Mouse (Mus musculus) midbrain, embryonic 11.5 days (tissue): ENCODE measurements at regions not wholly inside any gene's neighbourhood (a gene's known extent, or its start where the extent isn't known, plus 50 kb on each side); places are given as distances from the start of the nearest gene placed in this dataset.

ENCODE experiments used
- ATAC-seq: fragments of 200-750 bp; cut with Nextera tagmentation; 2 replicates; pipeline ENCODE4 v1.8.0; 2017; ENCODE audit warnings: moderate TSS enrichment, moderate library complexity; ENCODE audit not compliant: low FRiP score
- DNase-seq: peaks from one replicate; pipeline ENCODE4 v3.0.0; 2015; ENCODE audit warnings: low spot score; ENCODE audit errors: missing footprints
- H3K27ac ChIP-seq: fragments of 300-500 bp; sonication (generic); 2 replicates; pipeline ENCODE4 v1.5.1; 2014; ENCODE audit warnings: low read depth, low read length
- H3K27me3 ChIP-seq: fragments of 300-500 bp; sonication (generic); 2 replicates; pipeline ENCODE4 v1.6.1; 2014; ENCODE audit warnings: mild to moderate bottlenecking, low read length, moderate library complexity, mixed read lengths; ENCODE audit not compliant: control insufficient read depth, insufficient read depth
- H3K36me3 ChIP-seq: fragments of 300-500 bp; sonication (generic); 2 replicates; pipeline ENCODE4 v1.6.1; 2014; ENCODE audit warnings: mild to moderate bottlenecking, low read length, moderate library complexity, mixed read lengths; ENCODE audit not compliant: control insufficient read depth, insufficient read depth
- H3K4me1 ChIP-seq: fragments of 300-500 bp; sonication (generic); 2 replicates; pipeline ENCODE4 v1.6.1; 2014; ENCODE audit warnings: low read length; ENCODE audit not compliant: control insufficient read depth, insufficient read depth
- H3K4me2 ChIP-seq: fragments of 300-500 bp; sonication (generic); 2 replicates; pipeline ENCODE4 v1.6.1; 2014; ENCODE audit warnings: mild to moderate bottlenecking, moderate library complexity
- H3K4me3 ChIP-seq: fragments of 300-500 bp; sonication (generic); 2 replicates; pipeline ENCODE4 v1.5.1; 2014; ENCODE audit warnings: low read depth, low read length
- H3K9ac ChIP-seq: fragments of 300-500 bp; sonication (generic); 2 replicates; pipeline ENCODE4 v1.6.1; 2014; ENCODE audit warnings: low read length
- H3K9me3 ChIP-seq: fragments of 300-500 bp; sonication (generic); 2 replicates; pipeline ENCODE4 v1.6.1; 2016; ENCODE audit warnings: low read length; ENCODE audit not compliant: control insufficient read depth
- WGBS: fragments of 180-500 bp; shearing (Covaris S2); extraction: QIAGEN DNeasy Blood & Tissue Kit; methylation state at CpG from one replicate; pipeline ENCODE4 v1.1.7; 2014; 5-methylcytosine and 5-hydroxymethylcytosine counted together

- DNase-seq (no peak), ATAC-seq (no peak)
- no peaks in the 10 kb centered on the region for H3K9me3 ChIP-seq
- no peaks in the 10 kb centered on the region for H3K4me1 ChIP-seq
- no peaks in the 10 kb centered on the region for H3K27me3 ChIP-seq
- no peak overlapping the region for H3K27ac ChIP-seq
- H3K9ac ChIP-seq: no peak overlapping the region
- no peaks in the 10 kb centered on the region for H3K36me3 ChIP-seq
- H3K4me3 ChIP-seq: no peak overlapping the region
- no peak overlapping the region for H3K4me2 ChIP-seq
- 88% methylated on average over 6 of the region's 6 CpGs for WGBS
These were observed 134.7 kb upstream of the Mkln1 start for GRCm38 (mm10) chr6:31263821-31264220.

- H3K9me3 ChIP-seq: no peaks in the 10 kb centered on the region
- H3K4me2 ChIP-seq: no peak overlapping the region
- no peak overlapping the region for H3K27ac ChIP-seq
- ATAC-seq (no peak), DNase-seq (no peak)
- WGBS: 80% methylated on average over 17 of the region's 17 CpGs
- no peaks in the 10 kb centered on the region for H3K36me3 ChIP-seq
- H3K27me3 ChIP-seq: no peaks in the 10 kb centered on the region
- no peak overlapping the region for H3K4me3 ChIP-seq
- H3K4me1 ChIP-seq: no peaks in the 10 kb centered on the region
- no peak overlapping the region for H3K9ac ChIP-seq
These were observed 132.0 kb upstream of the Mkln1 start for GRCm38 (mm10) chr6:31266441-31267040.

- no peak for ATAC-seq
These were observed 130.5 kb upstream of the Mkln1 start for GRCm38 (mm10) chr6:31268057-31268456.

GRCm38 (mm10) chr6:31273816-31274215 is 124.7 kb upstream of the Mkln1 start:
- no peak for ATAC-seq
- H3K27ac ChIP-seq: no peak overlapping the region
- no peaks in the 10 kb centered on the region for H3K36me3 ChIP-seq
- H3K4me2 ChIP-seq: no peak overlapping the region
- no peak overlapping the region for H3K4me3 ChIP-seq
- no peak overlapping the region for H3K9ac ChIP-seq
- H3K27me3 ChIP-seq: no peaks in the 10 kb centered on the region
- 36% methylated on average over 5 of the region's 5 CpGs for whole genome bisulfite sequencing
- H3K4me1 ChIP-seq: peaks cover 8% of the 10 kb centered on the region
- no peaks in the 10 kb centered on the region for H3K9me3 ChIP-seq
- no peak for DNase-seq

More at GRCm38 (mm10) chr6:31268057-31268456, 130.5 kb upstream of the Mkln1 start:
- no peaks in the 10 kb centered on the region for H3K4me1 ChIP-seq
- WGBS: 72% methylated on average over 2 of the region's 2 CpGs
- H3K9ac ChIP-seq: no peak overlapping the region
- H3K27me3 ChIP-seq: no peaks in the 10 kb centered on the region
- no peaks in the 10 kb centered on the region for H3K9me3 ChIP-seq
- no peak for DNase-seq
- H3K4me3 ChIP-seq: no peak overlapping the region
- H3K36me3 ChIP-seq: no peaks in the 10 kb centered on the region
- H3K27ac ChIP-seq: no peak overlapping the region
- H3K4me2 ChIP-seq: no peak overlapping the region

- H3K4me1 ChIP-seq: peaks cover 8% of the 10 kb centered on the region
- H3K27me3 ChIP-seq: no peaks in the 10 kb centered on the region
- no peak overlapping the region for H3K4me2 ChIP-seq
- no peak overlapping the region for H3K9ac ChIP-seq
- H3K4me3 ChIP-seq: no peak overlapping the region
- ATAC-seq: no peak
- H3K36me3 ChIP-seq: no peaks in the 10 kb centered on the region
- 21% methylated on average over 11 of the region's 11 CpGs for WGBS
- H3K27ac ChIP-seq: no peak overlapping the region
- H3K9me3 ChIP-seq: no peaks in the 10 kb centered on the region
- no peak for DNase-seq
These were observed 124.3 kb upstream of the Mkln1 start for GRCm38 (mm10) chr6:31274236-31274635.

GRCm38 (mm10) chr6:31277792-31278191 is 120.7 kb upstream of the Mkln1 start:
- DNase-seq: no peak
- WGBS: 76% methylated on average over 9 of the region's 9 CpGs
- Histone ChIP-seq H3K9ac (no peak overlapping the region), H3K4me2 (no peak overlapping the region), H3K36me3 (no peaks in the 10 kb centered on the region), H3K4me3 (no peak overlapping the region), H3K27ac (no peak overlapping the region), H3K4me1 (peaks cover 8% of the 10 kb centered on the region), H3K27me3 (no peaks in the 10 kb centered on the region), H3K9me3 (no peaks in the 10 kb centered on the region)
- ATAC-seq: no peak

GRCm38 (mm10) chr6:31283973-31284372 is 114.6 kb upstream of the Mkln1 start:
- Histone ChIP-seq H3K4me2 (no peak overlapping the region), H3K4me1 (peaks cover 3% of the 10 kb centered on the region; the same call in 1 of the 2 replicates), H3K9me3 (no peaks in the 10 kb centered on the region), H3K36me3 (no peaks in the 10 kb centered on the region), H3K9ac (no peak overlapping the region), H3K4me3 (no peak overlapping the region), H3K27ac (no peak overlapping the region), H3K27me3 (no peaks in the 10 kb centered on the region)
- no peak for ATAC-seq
- WGBS: 73% methylated on average over 8 of the region's 8 CpGs
- DNase-seq: no peak

- H3K4me3 ChIP-seq: no peak overlapping the region
- no peaks in the 10 kb centered on the region for H3K27me3 ChIP-seq
These were observed 114.1 kb upstream of the Mkln1 start for GRCm38 (mm10) chr6:31284390-31284789.

GRCm38 (mm10) chr6:31285064-31285463 is 113.5 kb upstream of the Mkln1 start:
- H3K9me3 ChIP-seq: no peaks in the 10 kb centered on the region
- H3K4me3 ChIP-seq: no peak overlapping the region
- H3K27me3 ChIP-seq: no peaks in the 10 kb centered on the region
- H3K36me3 ChIP-seq: no peaks in the 10 kb centered on the region
- H3K4me1 ChIP-seq: peaks cover 3% of the 10 kb centered on the region; the same call in 1 of the 2 replicates
- no peak overlapping the region for H3K27ac ChIP-seq
- WGBS: 86% methylated on average over 19 of the region's 19 CpGs
- DNase-seq: peak; percentile 70
- no peak for ATAC-seq
- no peak overlapping the region for H3K4me2 ChIP-seq
- H3K9ac ChIP-seq: no peak overlapping the region

More at GRCm38 (mm10) chr6:31284390-31284789, 114.1 kb upstream of the Mkln1 start:
- no peak overlapping the region for H3K9ac ChIP-seq
- H3K36me3 ChIP-seq: no peaks in the 10 kb centered on the region
- no peaks in the 10 kb centered on the region for H3K9me3 ChIP-seq
- no peak overlapping the region for H3K4me2 ChIP-seq
- H3K4me1 ChIP-seq: peaks cover 3% of the 10 kb centered on the region; the same call in 1 of the 2 replicates
- no peak overlapping the region for H3K27ac ChIP-seq
- ATAC-seq (no peak), DNase-seq (peak; percentile 33)
- 89% methylated on average over 10 of the region's 10 CpGs for WGBS
